Comparison of ENCODE assay signal across 9 mouse cellular contexts in genomic region chr6:131290430-131290829, GRCm38 (mm10). TPM values are rescaled to one million over a fixed set of nuclear protein-coding genes. Genes with fewer than 3 reads are reported as not detected.
DNase-seq lines count a peak whose midpoint lies in the region; TF ChIP-seq lines count a peak whose summit lies in the region.
"Had no signal": no experiment of that assay in that cellular context is flagged by ENCODE, and none has a peak within 500 bp of the region (broad histone marks: within the 10 kb centered on the region; RNA-seq: fewer than 3 reads in every experiment).

No protein-coding gene starts in this region.

- no peak overlapping the region for H3K27ac ChIP-seq in thymus, adult 2 months (ENCODE audit: control insufficient read depth, insufficient read depth, low read length)
- H3K27ac ChIP-seq: limb, embryonic 12.5 days had no signal

- no peaks in the 10 kb centered on the region for H3K27me3 ChIP-seq in thymus, adult 2 months (ENCODE audit: control insufficient read depth, insufficient read depth, low read length)
- H3K27me3 ChIP-seq: limb, embryonic 12.5 days had no signal

- DNase-seq in heart, postnatal 10 days = peak; percentile 42 to 53
- no peak for DNase-seq in heart, postnatal 25 days (ENCODE audit: low spot score)
- peak; percentile 11 for DNase-seq in thymus, adult 2 months
- DNase-seq in thymus, adult 18-20 months = no peak
- DNase-seq in cerebellum, adult 11 months = peak; percentile 4
- peak; percentile 46 for DNase-seq in kidney, postnatal 10 days
- peak; percentile 19 to 37 for DNase-seq in natural killer cell, adult 2 months (ENCODE audit: low spot score in 2 of 2)
- DNase-seq in urinary bladder, postnatal 10 days (ENCODE audit: low spot score) = no peak

- 23% methylated on average over 2 of the region's 2 CpGs for WGBS in thymus, adult 2 months

- H3K36me3 ChIP-seq in thymus, adult 2 months (ENCODE audit: control insufficient read depth, insufficient read depth, low read length) = peaks cover 8% of the 10 kb centered on the region; the same call in 1 of the 2 replicates

- peaks cover 3% of the 10 kb centered on the region; the same call in 1 of the 2 replicates for H3K4me1 ChIP-seq in thymus, adult 2 months (replicated peaks; ENCODE audit: control insufficient read depth, insufficient read depth, low read length)

- intact Hi-C loops in heart, postnatal 10 days (cut with DNase I) = loop anchor here (5.0 kb wide), 1 partner anchor 127 kb away; no protein-coding TSS in a partner anchor
- intact Hi-C loops in heart, postnatal 25 days (cut with DNase I) = loop anchor here (5.0 to 10.0 kb wide), 2 partner anchors 97 to 1814 kb away; partner anchors contain the start of genes Smim10l1 and Ybx3

- TF ChIP-seq CTCF in thymus, adult 2 months (IDR thresholded peaks at IDR 0.05; ENCODE audit: borderline replicate concordance, control insufficient read depth, extremely low read depth, insufficient read depth, low read length, poor library complexity) = no peak

- H3K4me3 ChIP-seq in thymus, adult 2 months (ENCODE audit: control insufficient read depth, insufficient read depth, low read length) = no peak overlapping the region
- H3K4me3 ChIP-seq: limb, embryonic 12.5 days had no signal

- no peak for TF ChIP-seq POLR2A in thymus, adult 2 months (IDR thresholded peaks at IDR 0.05; ENCODE audit: control insufficient read depth, extremely low read depth, insufficient read depth, low read length, poor library complexity)

RNA-seq across cellular contexts. Expression of gene Magohb, which starts 2.6 kb away (rescaled TPM):
- total RNA-seq in heart, postnatal 10 days (2021) = 10 to 100 TPM; 11.0 to 12.4 TPM
- 1 to 10 TPM; 7.4 to 7.7 TPM for total RNA-seq in heart, postnatal 25 days (2021)
- polyA plus RNA-seq in thymus, adult 2 months (2012; rRNA removed) = 1.6 and 2.1 TPM in 2 replicates

RNA-seq across cellular contexts. Expression of gene Klra2, which starts 43.3 kb away (rescaled TPM):
- total RNA-seq in heart, postnatal 10 days (2021) = not detected
- total RNA-seq in heart, postnatal 25 days (2021) = under 1 TPM in 1 of 2 experiments, not detected in 1; 0.17 TPM
- polyA plus RNA-seq in thymus, adult 2 months (2012; rRNA removed) = 0.06 and 0.13 TPM in 2 replicates
- polyA plus RNA-seq: limb, embryonic 12.5 days had no signal

Comparison
In these comparisons a context has a peak if more than half of its experiments do, and no peak if none do; other contexts are left out.
1. DNase-seq: peak in heart, postnatal 10 days (2 of 2), thymus, adult 2 months (single experiment), cerebellum, adult 11 months (single experiment), kidney, postnatal 10 days (single experiment) and natural killer cell, adult 2 months (2 of 2); none in heart, postnatal 25 days (single experiment), thymus, adult 18-20 months (0 of 2) and urinary bladder, postnatal 10 days (single experiment).